Mouse (Mus musculus) heart, postnatal 0 days (tissue): Measurements from ENCODE around the gene Prpsap1.

ENCODE experiments used
- CTCF ChIP-seq: IDR thresholded peaks from 2 replicates; pipeline ENCODE4 v1.5.1; 2016; ENCODE audit warnings: antibody characterized with exemption, control low read depth, low read depth
- EP300 ChIP-seq: IDR thresholded peaks from 2 replicates; pipeline ENCODE4 v1.6.1; 2016; ENCODE audit warnings: antibody characterized with exemption, low read depth

DNA sequence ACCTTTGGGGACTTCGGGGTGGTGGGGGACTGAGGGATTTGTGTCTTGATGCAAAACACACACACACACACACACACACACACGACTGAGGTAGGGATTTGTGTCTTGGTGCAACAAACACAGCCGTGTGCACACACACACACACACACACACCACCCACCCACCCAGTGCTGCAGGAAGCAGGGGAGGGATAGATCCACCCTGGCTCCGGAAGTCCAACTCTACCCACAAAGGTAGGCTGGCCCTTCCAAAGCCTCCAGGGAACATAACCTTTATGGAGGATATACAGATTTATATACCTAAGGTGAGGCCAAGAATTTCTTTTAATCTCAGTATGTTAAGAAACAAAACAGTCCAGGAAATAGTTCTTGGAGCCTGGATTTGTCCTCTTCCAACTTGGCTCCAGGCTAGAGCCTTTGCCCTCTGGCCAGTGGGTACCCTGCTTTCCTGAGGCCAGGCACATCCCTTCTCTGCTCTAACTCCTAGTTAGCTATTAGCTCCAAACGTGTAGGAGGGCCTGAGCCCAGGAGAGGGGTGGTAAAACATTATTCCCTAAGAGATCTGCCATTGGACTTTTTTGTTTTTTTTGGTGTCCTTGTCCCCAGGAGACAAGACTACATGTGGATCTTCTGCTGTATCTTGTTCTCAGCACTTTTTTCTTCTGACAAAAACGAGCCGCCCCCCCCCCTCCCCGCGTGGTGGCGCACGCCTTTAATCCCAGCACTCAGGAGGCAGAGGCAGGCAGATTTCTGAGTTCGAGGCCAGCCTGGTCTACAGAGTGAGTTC, 58.8 kb downstream of the Prpsap1 start:
- TF ChIP-seq CTCF: no peak
- TF ChIP-seq EP300: no peak
